Mouse (Mus musculus) forebrain, postnatal 0 days (tissue): Measurements from ENCODE around the gene Csmd2. TPM values are rescaled to one million over a fixed set of nuclear protein-coding genes. Genes with fewer than 3 reads are reported as not detected.

Experiments used
- ATAC-seq: fragments of 200-750 bp; cut with Nextera tagmentation; 2 replicates; pipeline ENCODE4 v1.8.0; 2017; ENCODE audit warnings: mild to moderate bottlenecking, moderate library complexity
- DNase-seq: peaks from one replicate; pipeline ENCODE4 v3.0.0-alpha.2; 2015
- H3K27ac ChIP-seq: fragments of 300-500 bp; sonication (generic); 2 replicates; pipeline ENCODE4 v1.5.1; 2014; ENCODE audit warnings: low read depth, mild to moderate bottlenecking, antibody characterized with exemption, low read length, moderate library complexity, mixed read lengths
- H3K27me3 ChIP-seq: fragments of 300-500 bp; sonication (generic); 2 replicates; pipeline ENCODE4 v1.6.1; 2014; ENCODE audit warnings: mild to moderate bottlenecking, low read length, mixed read lengths; ENCODE audit not compliant: insufficient read depth
- H3K36me3 ChIP-seq: fragments of 300-500 bp; sonication (generic); 2 replicates; pipeline ENCODE4 v1.6.1; 2014; ENCODE audit warnings: mild to moderate bottlenecking, moderate library complexity; ENCODE audit not compliant: insufficient read depth
- H3K4me1 ChIP-seq: fragments of 300-500 bp; sonication (generic); 2 replicates; pipeline ENCODE4 v1.6.1; 2014; ENCODE audit warnings: antibody characterized with exemption; ENCODE audit not compliant: insufficient read depth
- H3K4me2 ChIP-seq: fragments of 300-500 bp; sonication (generic); 2 replicates; pipeline ENCODE4 v1.6.1; 2014; ENCODE audit warnings: low read depth, mild to moderate bottlenecking, moderate library complexity
- H3K4me3 ChIP-seq: fragments of 300-500 bp; sonication (generic); 2 replicates; pipeline ENCODE4 v1.5.1; 2014; ENCODE audit warnings: low read depth, low read length, mixed read lengths
- H3K9ac ChIP-seq: fragments of 300-500 bp; sonication (generic); 2 replicates; pipeline ENCODE4 v1.6.1; 2014; ENCODE audit warnings: mild to moderate bottlenecking
- H3K9me3 ChIP-seq: fragments of 300-500 bp; sonication (generic); 2 replicates; pipeline ENCODE4 v1.6.1; 2016; ENCODE audit warnings: low read length
- CTCF ChIP-seq: sonication (generic); IDR thresholded peaks from 2 replicates; pipeline ENCODE4 v1.5.1; 2016; ENCODE audit warnings: antibody characterized with exemption, control low read depth, low read depth
- WGBS: fragments of 180-500 bp; shearing (Covaris S2); extraction: QIAGEN DNeasy Blood & Tissue Kit; methylation state at CpG from one replicate; pipeline ENCODE4 v1.1.7; 2014; 5-methylcytosine and 5-hydroxymethylcytosine counted together
- polyA plus RNA-seq: library from polyadenylated mRNA; unstranded; fragments of >200 nt; fragmentation: Nextera tagmentation; extraction: Ambion mirVana; gene quantifications from 2 replicates; pipeline ENCODE4 v1.2.1, GENCODE M21; 2015
- total RNA-seq: library from RNA; depleted of rRNA; stranded (reverse); fragments of >200 nt; gene quantifications from 2 replicates; pipeline ENCODE4 v1.2.3, GENCODE M21; 2014

The Csmd2 gene
- total and polyA plus RNA-seq, 2 experiments from 2014 or later = 5.5 to 35.8 TPM

GRCm38 (mm10) chr4:128087704-128088103, 100.0 kb downstream of the Csmd2 start:
- no peaks in the 10 kb centered on the region for H3K36me3 ChIP-seq
- peaks cover 20% of the 10 kb centered on the region for H3K4me1 ChIP-seq
- ATAC-seq (no peak), DNase-seq (no peak)
- no peak overlapping the region for H3K4me3 ChIP-seq
- H3K27ac ChIP-seq = no peak overlapping the region
- no peaks in the 10 kb centered on the region for H3K9me3 ChIP-seq
- WGBS = 36% methylated on average over 3 of the region's 3 CpGs
- H3K27me3 ChIP-seq = no peaks in the 10 kb centered on the region
- no peak overlapping the region for H3K9ac ChIP-seq
- TF ChIP-seq CTCF = no peak
- H3K4me2 ChIP-seq = no peak overlapping the region

GRCm38 (mm10) chr4:128088264-128088663, 100.6 kb downstream of the Csmd2 start:
- Histone ChIP-seq H3K9ac (no peak overlapping the region), H3K4me3 (no peak overlapping the region), H3K4me1 (peaks cover 20% of the 10 kb centered on the region), H3K36me3 (no peaks in the 10 kb centered on the region), H3K9me3 (no peaks in the 10 kb centered on the region), H3K4me2 (no peak overlapping the region), H3K27ac (0 out of 2 replicates have a peak overlapping the region, but pooled peaks have one; percentile 0), H3K27me3 (no peaks in the 10 kb centered on the region)
- ATAC-seq (no peak), DNase-seq (no peak)
- no peak for TF ChIP-seq CTCF
- WGBS = 80% methylated on average over 3 of the region's 3 CpGs

GRCm38 (mm10) chr4:128091938-128092337, 104.3 kb downstream of the Csmd2 start:
- H3K36me3 ChIP-seq = no peaks in the 10 kb centered on the region
- no peaks in the 10 kb centered on the region for H3K9me3 ChIP-seq
- no peak for TF ChIP-seq CTCF
- no peaks in the 10 kb centered on the region for H3K27me3 ChIP-seq
- H3K27ac ChIP-seq = no peak overlapping the region
- no peak overlapping the region for H3K4me3 ChIP-seq
- H3K4me2 ChIP-seq = no peak overlapping the region
- peaks cover 11% of the 10 kb centered on the region for H3K4me1 ChIP-seq
- ATAC-seq = no peak
- DNase-seq = no peak
- H3K9ac ChIP-seq = no peak overlapping the region
- 61% methylated on average over 3 of the region's 3 CpGs for WGBS

- DNase-seq (no peak), ATAC-seq (no peak)
- no peak overlapping the region for H3K9ac ChIP-seq
- H3K27ac ChIP-seq = no peak overlapping the region
- no peaks in the 10 kb centered on the region for H3K4me1 ChIP-seq
- H3K36me3 ChIP-seq = no peaks in the 10 kb centered on the region
- no peak overlapping the region for H3K4me3 ChIP-seq
- H3K4me2 ChIP-seq = no peak overlapping the region
- no peaks in the 10 kb centered on the region for H3K27me3 ChIP-seq
- 81% methylated on average over 5 of the region's 5 CpGs for WGBS
- TF ChIP-seq CTCF = no peak
- H3K9me3 ChIP-seq = no peaks in the 10 kb centered on the region
Measured at GRCm38 (mm10) chr4:128099515-128099914, 111.9 kb downstream of the Csmd2 start.

- H3K4me1 ChIP-seq = no peaks in the 10 kb centered on the region
- WGBS = 47% methylated on average over 5 of the region's 5 CpGs
- H3K4me3 ChIP-seq = no peak overlapping the region
- H3K9me3 ChIP-seq = no peaks in the 10 kb centered on the region
- H3K27ac ChIP-seq = no peak overlapping the region
- ATAC-seq (peak; percentile 29; the same call in 1 of the 2 replicates), DNase-seq (no peak)
- no peak overlapping the region for H3K4me2 ChIP-seq
- no peak overlapping the region for H3K9ac ChIP-seq
- no peaks in the 10 kb centered on the region for H3K27me3 ChIP-seq
- H3K36me3 ChIP-seq = no peaks in the 10 kb centered on the region
- TF ChIP-seq CTCF = no peak
Measured at GRCm38 (mm10) chr4:128100541-128100940, 112.9 kb downstream of the Csmd2 start.

GRCm38 (mm10) chr4:128116331-128116730, 128.7 kb downstream of the Csmd2 start:
- no peak for TF ChIP-seq CTCF
- Histone ChIP-seq H3K36me3 (no peaks in the 10 kb centered on the region), H3K4me1 (no peaks in the 10 kb centered on the region), H3K27me3 (no peaks in the 10 kb centered on the region), H3K4me2 (no peak overlapping the region), H3K27ac (no peak overlapping the region), H3K9ac (no peak overlapping the region), H3K4me3 (no peak overlapping the region), H3K9me3 (no peaks in the 10 kb centered on the region)
- WGBS = 65% methylated on average over 7 of the region's 7 CpGs
- no peak for ATAC-seq
- DNase-seq = no peak

- no peak for ATAC-seq
- no peak overlapping the region for H3K4me3 ChIP-seq
Measured at GRCm38 (mm10) chr4:128123281-128123680, 135.6 kb downstream of the Csmd2 start.

More at GRCm38 (mm10) chr4:128123281-128123680, 135.6 kb downstream of the Csmd2 start:
- Histone ChIP-seq H3K9me3 (no peaks in the 10 kb centered on the region), H3K4me1 (no peaks in the 10 kb centered on the region), H3K27ac (no peak overlapping the region), H3K36me3 (no peaks in the 10 kb centered on the region), H3K4me2 (no peak overlapping the region), H3K9ac (no peak overlapping the region), H3K27me3 (no peaks in the 10 kb centered on the region)
- 83% methylated on average over 8 of the region's 8 CpGs for WGBS
- DNase-seq = no peak
- TF ChIP-seq CTCF = no peak
